Mouse (Mus musculus) layer of hippocampus, postnatal 36 days (tissue): ENCODE measurements around the gene Hspg2. TPM values are rescaled to one million over a fixed set of nuclear protein-coding genes. Genes with fewer than 3 reads are reported as not detected.

Experiments used
- DNase-seq, 2 experiments: peaks; one replicate each; pipeline ENCODE4 v3.0.0; 2022
- total RNA-seq, 2 experiments: library from RNA; stranded (reverse); gene quantifications; 2 replicates each; pipeline ENCODE4 v1.2.3; 2021

Hspg2 gene
- total RNA-seq, 2 experiments from 2014 or later = 6.4 to 7.3 TPM

DNA sequence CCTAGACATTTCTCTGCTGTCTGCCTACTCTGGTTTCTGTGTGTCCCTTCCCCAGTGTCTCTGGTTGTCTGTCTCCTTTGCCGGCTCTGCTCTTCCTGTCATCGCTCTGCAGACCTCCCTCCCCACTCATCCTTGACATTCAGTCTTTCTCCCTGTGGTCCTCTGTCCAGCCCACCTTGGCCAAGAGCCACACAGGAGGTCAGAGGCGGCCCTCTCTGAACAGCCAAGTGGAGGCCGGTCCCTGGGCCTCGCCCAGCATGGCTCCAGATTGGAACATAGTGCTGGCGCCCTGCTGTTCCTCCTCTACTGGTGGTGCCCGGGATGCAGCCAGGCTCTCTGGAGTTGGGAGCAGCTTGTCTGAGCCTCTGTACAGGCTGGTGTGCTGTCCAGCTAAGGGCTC, 34.2 kb downstream of the Hspg2 start:
- no peak for DNase-seq

DNA sequence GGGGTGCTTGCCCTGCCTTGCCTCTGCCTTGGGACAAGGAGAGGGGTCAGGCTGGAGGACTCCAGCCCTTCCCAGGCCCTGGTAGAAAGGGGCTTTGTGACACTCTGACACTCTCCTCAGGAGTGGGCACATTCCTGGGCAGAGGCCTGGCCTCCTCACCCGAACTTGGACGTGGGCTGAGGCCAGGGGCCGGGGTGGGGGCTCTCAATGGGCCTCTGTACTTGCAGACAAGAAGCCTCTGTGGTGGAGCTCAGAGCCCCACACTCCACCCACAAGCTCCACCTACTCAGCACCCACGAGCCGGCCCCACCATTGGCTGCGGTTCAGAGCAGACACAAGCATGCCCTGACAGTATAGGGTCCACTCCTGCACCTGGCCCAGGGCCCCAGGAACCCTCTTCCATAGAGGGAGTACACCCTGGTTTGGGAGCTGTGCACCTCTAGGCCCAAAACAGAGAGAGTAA, 35.0 kb downstream of the Hspg2 start:
- DNase-seq = peak; percentile 33 to 42

DNA sequence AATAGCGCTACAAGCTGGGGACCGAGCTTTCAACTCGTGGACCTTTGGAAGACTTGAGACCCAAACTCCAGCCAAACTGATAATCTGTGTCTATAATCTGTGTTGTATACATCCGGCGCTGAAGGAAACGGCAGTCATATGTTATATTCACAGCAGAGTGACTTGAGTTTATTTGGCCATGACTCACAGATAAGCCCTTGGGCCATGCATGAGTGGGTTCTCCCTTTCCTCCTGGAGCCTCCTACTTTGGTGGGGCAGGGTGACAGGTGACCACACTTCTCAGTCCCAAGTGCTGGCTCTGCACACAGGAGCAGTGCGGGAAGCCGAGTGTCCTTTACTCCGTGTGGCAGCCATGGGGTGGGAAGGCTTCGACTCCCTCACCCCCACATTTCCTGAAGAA, 38.1 kb downstream of the Hspg2 start:
- no peak for DNase-seq

DNA sequence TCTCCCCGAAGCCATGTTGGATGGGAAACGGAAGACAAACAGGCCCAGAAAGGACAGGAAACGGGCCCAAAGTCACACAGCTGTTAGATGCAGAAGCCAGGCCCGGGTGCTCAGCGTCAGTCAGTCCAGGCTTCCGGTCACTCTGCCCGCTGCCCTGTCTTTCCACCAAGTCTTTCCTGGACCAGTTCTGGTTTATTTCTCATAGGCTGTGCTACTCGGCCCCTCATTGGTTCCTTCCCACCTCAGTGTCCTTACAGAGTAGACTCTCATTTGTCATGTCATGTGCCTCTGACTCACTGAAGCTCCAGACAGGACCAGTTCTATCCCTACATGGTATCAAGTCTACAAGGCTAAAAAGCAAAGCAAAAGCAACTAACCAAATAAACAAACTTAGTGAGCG, 41.0 kb downstream of the Hspg2 start:
- no peak for DNase-seq

DNA sequence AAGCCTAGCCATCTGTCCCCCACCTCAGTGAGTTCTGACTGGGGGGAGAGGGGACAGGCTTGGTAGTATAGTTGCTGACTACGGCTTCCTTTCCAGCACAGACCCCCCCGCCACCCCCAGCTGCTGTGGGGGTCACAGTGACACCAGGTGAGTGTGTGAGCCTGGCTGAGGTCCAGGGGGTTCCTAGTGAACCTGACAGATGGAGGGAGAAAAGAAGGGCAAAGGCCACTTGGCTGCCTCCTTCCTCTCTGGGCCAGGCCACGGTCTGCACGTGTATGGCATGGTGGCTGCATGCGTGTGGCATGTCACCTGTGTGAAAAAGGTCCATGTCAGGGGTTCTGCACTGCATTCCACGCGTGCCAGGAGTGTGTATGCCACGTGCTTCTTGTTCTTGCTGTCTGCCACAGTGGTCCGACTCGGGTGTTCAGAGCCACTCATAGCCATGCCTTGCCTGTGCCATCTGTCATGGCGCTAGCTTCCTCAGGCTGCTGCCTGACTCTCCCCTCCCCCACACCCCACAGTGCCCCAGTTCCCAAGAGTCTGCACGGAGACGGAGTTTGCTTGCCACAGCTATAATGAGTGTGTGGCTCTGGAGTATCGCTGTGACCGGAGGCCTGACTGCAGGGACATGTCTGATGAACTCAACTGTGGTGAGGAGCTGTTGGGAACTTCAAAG, 41.6 kb downstream of the Hspg2 start:
- no peak for DNase-seq

GRCm38 (mm10) chr4:137512897-137513296, 44.3 kb downstream of the Hspg2 start:
- no peak for DNase-seq

GRCm38 (mm10) chr4:137517989-137518691, 49.6 kb downstream of the Hspg2 start:
- no peak for DNase-seq

DNA sequence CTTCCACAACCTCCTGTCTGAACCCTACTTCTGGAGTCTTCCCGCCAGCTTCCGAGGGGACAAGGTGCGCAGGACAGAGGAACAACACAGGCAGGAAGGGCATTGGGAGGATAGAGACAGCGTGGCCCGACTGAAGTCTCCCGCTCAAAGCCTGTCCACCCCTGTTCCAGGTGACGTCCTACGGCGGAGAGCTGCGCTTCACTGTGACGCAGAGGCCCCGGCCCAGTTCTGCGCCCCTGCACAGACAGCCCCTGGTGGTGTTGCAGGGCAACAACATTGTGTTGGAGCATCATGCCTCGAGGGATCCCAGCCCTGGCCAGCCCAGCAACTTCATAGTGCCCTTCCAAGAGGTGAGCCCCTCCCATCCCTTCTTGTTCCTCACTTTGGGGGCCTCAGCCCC, 50.2 kb downstream of the Hspg2 start:
- no peak for DNase-seq

GRCm38 (mm10) chr4:137520346-137520745, 51.8 kb downstream of the Hspg2 start:
- DNase-seq = no peak

GRCm38 (mm10) chr4:137521966-137522365, 53.4 kb downstream of the Hspg2 start:
- DNase-seq = no peak

DNA sequence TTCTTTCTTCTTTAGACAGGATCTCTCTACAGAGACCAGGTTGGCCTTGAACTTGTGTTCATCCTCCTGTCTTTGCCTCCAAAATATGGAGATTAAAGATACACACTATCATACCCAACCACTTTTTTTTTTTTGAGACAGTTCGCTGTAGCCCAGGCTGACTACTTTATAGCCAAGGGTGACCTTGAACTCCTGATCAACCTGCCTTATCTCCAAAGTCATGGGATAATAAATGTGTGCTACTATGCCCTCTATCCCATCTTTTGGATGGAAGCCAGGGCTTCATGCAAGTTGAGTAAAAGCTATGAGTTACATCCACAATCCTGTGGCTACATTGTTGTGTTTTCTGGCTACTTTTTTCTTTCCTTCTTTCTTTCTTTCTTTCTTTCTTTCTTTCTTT, 56.9 kb downstream of the Hspg2 start:
- no peak for DNase-seq

GRCm38 (mm10) chr4:137527368-137527767, 58.8 kb downstream of the Hspg2 start:
- no peak for DNase-seq

- DNase-seq = no peak
These were observed 59.3 kb downstream of the Hspg2 start for GRCm38 (mm10) chr4:137527872-137528271.

DNA sequence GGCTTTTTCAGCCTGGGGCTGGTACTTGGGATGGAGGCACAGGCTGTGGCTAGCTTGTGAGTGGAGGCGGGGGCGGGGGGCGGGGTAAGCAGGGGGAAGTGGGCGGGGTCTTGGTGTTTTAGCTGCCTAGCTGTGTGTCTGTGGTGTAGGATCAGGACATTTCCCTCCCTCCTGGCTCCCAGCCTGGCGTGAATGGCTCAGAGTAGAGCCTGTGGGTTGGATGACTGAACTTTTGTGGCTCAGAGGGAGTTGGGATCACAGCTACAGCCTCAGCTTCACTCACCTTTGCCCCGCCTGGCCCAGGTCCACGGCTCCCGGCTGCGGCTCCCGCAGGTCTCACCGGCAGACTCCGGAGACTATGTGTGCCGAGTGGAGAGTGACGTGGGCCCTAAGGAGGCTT, 71.8 kb downstream of the Hspg2 start:
- no peak for DNase-seq

- no peak for DNase-seq
These were observed 74.4 kb downstream of the Hspg2 start for GRCm38 (mm10) chr4:137542968-137543367.

DNA sequence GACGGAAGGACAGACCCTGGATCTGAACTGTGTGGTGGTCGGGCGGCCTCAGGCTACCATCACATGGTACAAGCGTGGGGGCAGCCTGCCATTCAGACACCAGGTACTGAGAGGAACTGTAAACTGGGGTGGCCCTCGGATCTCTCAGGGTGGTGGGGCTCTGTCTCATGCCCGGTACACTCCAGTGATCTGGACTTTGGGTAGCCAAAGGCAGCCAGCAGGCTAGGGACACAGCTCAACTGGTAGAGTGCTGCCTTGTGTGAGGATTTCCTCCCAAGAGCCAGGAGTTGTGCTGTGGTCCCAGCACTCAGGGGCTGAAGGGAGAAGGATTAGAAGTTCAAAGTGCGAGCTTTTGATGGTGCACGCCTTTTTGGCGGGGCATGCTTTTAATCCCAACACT, 77.0 kb downstream of the Hspg2 start:
- no peak for DNase-seq

DNA sequence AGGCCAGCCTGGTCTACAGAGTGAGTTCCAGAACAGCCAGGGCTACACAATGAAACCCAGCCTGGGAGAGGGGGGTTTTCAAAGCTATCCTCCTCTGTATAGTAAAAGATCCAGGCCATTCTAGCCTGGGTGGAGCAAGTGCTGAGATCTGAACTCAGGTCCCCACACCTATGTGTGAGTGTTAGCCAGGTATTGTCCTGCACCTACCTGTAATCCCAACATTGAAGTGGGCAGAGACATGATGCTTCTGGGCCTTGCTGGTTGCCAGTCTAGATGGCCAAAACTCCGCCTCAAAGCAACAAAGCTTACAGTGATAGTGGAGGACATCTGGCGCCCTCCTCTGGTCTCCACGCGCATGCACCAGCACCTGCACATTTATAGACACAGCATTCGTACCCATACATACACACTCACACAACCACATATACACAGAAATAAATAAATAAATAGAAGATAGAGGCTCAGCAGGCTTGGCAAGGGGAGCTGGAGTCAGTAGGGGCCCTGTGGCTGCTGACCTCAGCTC, 77.5 kb downstream of the Hspg2 start:
- DNase-seq = no peak

DNA sequence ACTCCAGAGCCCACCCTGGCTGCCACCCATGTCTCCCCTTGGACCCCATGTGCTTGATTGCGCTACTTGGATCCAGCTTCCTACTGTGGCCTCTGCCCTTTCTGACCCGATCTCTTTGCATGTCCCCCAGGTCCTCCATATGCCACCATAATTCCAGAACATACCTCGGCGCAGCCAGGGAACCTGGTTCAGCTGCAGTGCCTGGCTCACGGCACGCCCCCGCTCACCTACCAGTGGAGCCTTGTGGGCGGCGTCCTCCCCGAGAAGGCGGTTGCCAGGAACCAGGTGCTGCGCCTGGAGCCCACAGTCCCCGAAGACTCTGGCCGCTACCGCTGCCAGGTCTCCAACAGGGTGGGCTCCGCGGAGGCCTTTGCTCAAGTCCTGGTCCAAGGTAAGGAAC, 84.9 kb downstream of the Hspg2 start:
- no peak for DNase-seq

GRCm38 (mm10) chr4:137556673-137557210, 88.2 kb downstream of the Hspg2 start:
- DNase-seq = no peak

DNA sequence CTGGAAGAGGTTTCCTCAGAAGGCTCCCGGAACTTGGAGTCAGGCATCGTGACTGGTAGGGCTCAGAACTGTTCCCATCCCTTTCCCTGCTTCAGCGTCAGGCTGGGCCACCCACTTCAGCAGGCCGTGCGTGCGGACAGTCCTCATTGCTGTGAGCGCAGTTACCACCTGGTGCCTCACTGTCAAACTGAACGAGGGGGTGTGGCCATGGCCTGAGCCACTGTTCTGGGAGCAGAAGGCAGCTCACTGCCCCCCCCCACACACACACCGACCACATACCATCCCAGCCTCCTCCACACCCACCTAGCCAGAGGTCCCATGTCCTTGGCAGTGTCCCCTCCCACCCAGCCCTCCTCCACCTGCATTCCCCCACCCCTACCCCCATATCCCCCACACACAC, 101.3 kb downstream of the Hspg2 start:
- DNase-seq = no peak

DNA sequence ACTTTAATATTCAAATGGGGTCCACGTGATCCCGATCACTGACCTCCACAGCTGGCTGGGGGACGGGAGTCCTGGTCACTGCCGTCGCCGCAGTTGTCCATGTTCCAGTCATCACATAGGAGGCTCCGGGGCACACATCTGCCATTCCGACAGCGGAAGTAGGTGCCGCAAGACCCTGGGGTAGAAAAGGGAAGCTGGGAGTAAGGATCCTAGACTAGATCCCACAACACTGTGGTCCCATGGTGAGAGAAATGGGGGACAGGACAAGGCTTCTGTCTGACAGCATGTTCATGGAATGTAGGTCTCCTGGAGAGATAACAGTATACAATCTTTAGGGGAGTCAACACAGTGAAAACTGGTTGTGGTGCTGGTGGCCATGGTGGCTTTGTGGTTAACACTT, 105.9 kb downstream of the Hspg2 start, which contains the start of gene Ldlrad2:
TSS of gene Ldlrad2 (minus strand) at position 101 of the 400 bp plus-strand sequence.
- no peak for DNase-seq

GRCm38 (mm10) chr4:137577486-137577885, 108.9 kb downstream of the Hspg2 start:
- no peak for DNase-seq

DNA sequence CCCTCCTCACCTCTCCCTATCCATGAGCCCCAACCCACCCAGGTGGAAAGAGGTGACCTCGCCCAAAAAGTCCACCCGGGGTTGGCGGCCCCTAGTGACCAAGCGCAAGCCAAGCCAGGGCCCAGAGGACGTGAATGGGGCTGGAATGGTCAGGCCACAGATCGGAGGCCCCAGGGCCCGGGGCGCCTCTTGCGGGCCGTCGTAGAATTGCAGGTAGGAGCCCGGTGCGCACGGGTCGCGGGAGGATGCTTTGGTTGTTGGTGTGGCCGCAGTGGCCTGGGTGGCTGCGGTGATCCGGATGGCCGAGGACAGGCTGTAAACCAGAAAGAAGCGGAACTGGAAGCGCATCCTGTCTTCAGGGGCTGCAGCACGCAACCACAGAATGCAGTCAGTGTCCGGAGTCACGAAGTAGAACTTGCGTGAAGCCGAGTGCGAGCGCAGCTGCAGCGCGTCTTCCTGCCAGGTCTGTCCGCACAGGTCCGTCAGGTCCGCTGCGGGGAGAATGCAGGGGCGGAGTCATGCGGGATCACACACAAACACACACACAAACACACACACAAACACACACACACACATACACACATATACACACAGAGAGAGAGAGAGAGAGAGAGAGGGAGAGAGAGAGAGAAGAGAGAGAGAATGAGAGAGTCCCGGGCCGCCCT, 109.7 kb downstream of the Hspg2 start:
- peak in 1 of 2 experiments; percentile 21 for DNase-seq
